Mouse (Mus musculus) liver, postnatal 0 days (tissue): ENCODE data around the gene Dusp18.

Experiments
- CTCF ChIP-seq: sonication (generic); IDR thresholded peaks from 2 replicates; pipeline ENCODE4 v1.5.1; 2016; ENCODE audit warnings: antibody characterized with exemption, low read depth
- EP300 ChIP-seq: IDR thresholded peaks from 2 replicates; pipeline ENCODE4 v1.6.1; 2016; ENCODE audit warnings: antibody characterized with exemption, low read depth, mild to moderate bottlenecking

GRCm38 (mm10) chr11:3853481-3854034 lies 41.5 kb upstream of the Dusp18 start:
- no peak for TF ChIP-seq CTCF
- no peak for TF ChIP-seq EP300
